Mouse (Mus musculus) olfactory bulb, adult 2 months (tissue): ENCODE results near the gene Fam193b. TPM values are rescaled to one million over a fixed set of nuclear protein-coding genes. Genes with fewer than 3 reads are reported as not detected.
A peak's percentile ranks its signal among the peaks of the same experiment; 100 is the strongest.
"Not testable (repeated sequence)": the region's sequence is repeated elsewhere in the genome, so short reads cannot be mapped to it uniquely, and the experiment has no call there.

Experiments used
- H3K27ac ChIP-seq: fragments of 200-500 bp; 2 replicates; pipeline ENCODE4 v1.5.1; 2012; ENCODE audit warnings: low read depth, low read length; ENCODE audit not compliant: insufficient read depth
- H3K4me1 ChIP-seq: fragments of 200-500 bp; 2 replicates; pipeline ENCODE4 v1.6.1; 2012; ENCODE audit warnings: low read length; ENCODE audit not compliant: control insufficient read depth, insufficient read depth
- H3K4me3 ChIP-seq: fragments of 200-500 bp; 2 replicates; pipeline ENCODE4 v1.5.1; 2012; ENCODE audit warnings: mild to moderate bottlenecking, low read depth, low read length, moderate library complexity; ENCODE audit not compliant: insufficient read depth
- CTCF ChIP-seq: fragments of 200-500 bp; IDR thresholded peaks from 2 replicates; pipeline ENCODE4 v1.5.1; 2012; ENCODE audit warnings: low read depth, mild to moderate bottlenecking, low read length, moderate library complexity; ENCODE audit not compliant: insufficient read depth
- POLR2A ChIP-seq: fragments of 200-500 bp; IDR thresholded peaks from 2 replicates; pipeline ENCODE4 v1.6.1; 2012; ENCODE audit warnings: mild to moderate bottlenecking, low read depth, low read length, moderate library complexity; ENCODE audit not compliant: insufficient read depth
- WGBS: fragments of 180-500 bp; shearing (Covaris S2); methylation state at CpG from one replicate; pipeline ENCODE4 v1.1.7; 2018; 5-methylcytosine and 5-hydroxymethylcytosine counted together
- polyA plus RNA-seq: library from polyadenylated mRNA; stranded (reverse); fragments of >200 nt; gene quantifications from 2 replicates; pipeline ENCODE4 v1.2.4, GENCODE M21; 2012; ENCODE audit warnings: low replicate concordance; ENCODE audit not compliant: missing spikeins, insufficient read depth, insufficient read length

Gene Fam193b
- polyA plus RNA-seq, 1 experiment: 63.4 TPM

- peak overlapping the region; percentile 93; the same call in 1 of the 2 replicates for H3K4me3 ChIP-seq
- H3K4me1 ChIP-seq: no peaks in the 10 kb centered on the region; the same call in 1 of the 2 replicates
- no peak overlapping the region for H3K27ac ChIP-seq
- TF ChIP-seq POLR2A: no peak
- no peak for TF ChIP-seq CTCF
- WGBS: 11% methylated on average over 9 of the region's 9 CpGs
Measured at GRCm38 (mm10) chr13:55600657-55601056, 29.7 kb upstream of the Fam193b start.

DNA sequence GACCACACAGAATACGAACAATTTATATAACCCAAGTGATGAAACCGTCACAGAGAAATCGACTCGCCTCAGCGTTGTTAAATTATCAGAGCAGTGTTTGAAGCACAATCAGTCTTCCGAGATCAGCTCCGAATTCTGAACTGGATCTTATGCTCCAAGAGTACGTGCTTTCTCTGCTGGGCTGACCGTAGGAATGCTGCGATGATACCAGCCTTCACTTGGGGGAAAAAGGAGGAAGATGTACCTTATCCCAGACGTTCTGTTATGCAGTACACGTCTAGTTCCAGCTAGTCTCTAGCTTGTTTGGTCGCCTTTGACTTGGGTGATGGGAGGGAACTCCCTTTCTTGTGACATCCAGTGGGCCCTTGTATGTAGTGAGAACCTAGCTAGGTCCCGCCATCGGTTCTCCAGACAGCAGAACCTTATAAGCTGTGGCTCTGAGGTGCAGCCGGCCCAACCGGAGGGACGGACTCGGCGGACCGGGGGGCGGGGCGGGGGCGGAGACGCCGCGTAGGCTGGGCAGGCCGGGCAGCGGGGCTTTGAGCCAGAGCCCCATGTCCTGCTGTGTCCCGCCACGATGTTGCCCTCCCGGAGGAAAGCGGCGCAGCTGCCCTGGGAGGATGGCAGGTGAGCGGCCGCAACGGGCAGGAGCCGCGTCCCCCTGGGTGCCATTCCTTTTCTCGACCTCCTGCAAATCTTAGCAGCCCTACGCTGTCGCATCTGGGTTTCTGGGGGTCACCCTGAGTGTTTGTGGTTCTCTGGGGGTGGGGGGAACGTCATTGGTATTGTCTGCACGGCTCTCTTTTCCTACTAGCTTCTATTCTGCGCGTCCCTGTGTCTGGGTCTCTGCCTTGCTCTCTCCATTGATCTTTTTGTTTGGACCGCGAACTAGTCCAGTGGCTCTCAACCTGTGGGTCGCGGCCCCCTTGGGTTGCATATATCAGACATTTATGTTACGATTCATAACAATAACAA lies 28.9 kb upstream of the Fam193b start, which contains the start of gene B4galt7:
Gene B4galt7 (plus strand): TSS at position 331 of the 975 bp plus-strand sequence.
- H3K4me3 ChIP-seq: peak within 1 kb of the TSS; percentile 93
- WGBS: 7% methylated on average over 51 of the region's 51 CpGs
- no peaks in the 10 kb centered on the region; the same call in 1 of the 2 replicates for H3K4me1 ChIP-seq
- peak within 1 kb of the TSS; percentile 54 for H3K27ac ChIP-seq
- TF ChIP-seq POLR2A (peak; percentile 36; the same call in 1 of the 2 replicates), CTCF (no peak)

DNA sequence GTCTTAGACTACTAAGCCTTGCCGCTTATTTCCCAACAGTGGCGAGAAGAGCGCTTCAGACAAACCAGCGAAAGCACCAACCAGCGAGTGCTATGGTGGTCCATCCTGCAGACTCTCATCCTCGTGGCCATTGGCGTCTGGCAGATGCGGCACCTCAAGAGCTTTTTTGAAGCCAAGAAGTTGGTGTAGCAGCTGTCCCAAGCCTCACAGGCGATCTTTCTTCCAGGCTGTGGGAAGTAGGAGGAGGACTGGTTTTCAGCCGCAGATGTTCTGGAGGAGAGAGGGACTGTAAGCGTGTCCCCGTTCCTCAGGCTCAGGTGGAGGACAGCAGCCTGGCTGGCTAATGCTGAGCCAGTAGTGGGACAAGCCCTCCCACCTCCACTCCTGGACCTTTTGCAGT lies 25.9 kb upstream of the Fam193b start:
- H3K27ac ChIP-seq: no peak overlapping the region
- H3K4me1 ChIP-seq: peaks cover 8% of the 10 kb centered on the region
- TF ChIP-seq POLR2A: no peak
- no peak overlapping the region for H3K4me3 ChIP-seq
- WGBS: 93% methylated on average over 12 of the region's 12 CpGs

- WGBS: 67% methylated on average over 12 of the region's 12 CpGs
- Histone ChIP-seq H3K27ac (no peak overlapping the region), H3K4me3 (no peak overlapping the region), H3K4me1 (peaks cover 8% of the 10 kb centered on the region)
- no peak for TF ChIP-seq CTCF
Measured at GRCm38 (mm10) chr13:55595375-55595774, 24.5 kb upstream of the Fam193b start.

DNA sequence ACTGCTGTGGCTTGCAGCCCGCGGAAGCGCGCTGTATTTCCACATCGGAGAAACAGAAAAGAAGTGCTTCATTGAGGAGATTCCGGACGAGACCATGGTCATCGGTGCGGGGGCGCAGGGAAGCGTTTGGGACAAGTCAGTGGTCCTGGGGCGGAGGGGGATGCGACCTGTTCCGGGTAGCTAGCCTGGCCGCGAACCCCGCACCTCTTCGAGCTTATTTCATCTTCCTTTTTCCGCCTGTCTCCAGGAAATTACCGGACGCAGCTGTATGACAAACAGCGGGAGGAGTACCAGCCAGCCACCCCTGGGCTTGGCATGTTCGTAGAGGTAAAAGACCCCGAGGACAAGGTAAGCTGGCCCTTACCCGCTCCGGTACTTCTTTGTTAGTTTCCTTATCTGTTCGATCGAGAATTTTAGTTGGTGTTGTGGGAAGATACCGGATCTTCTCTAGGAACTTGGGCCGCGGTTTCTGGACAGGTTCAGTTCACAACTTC lies 22.4 kb upstream of the Fam193b start:
- H3K27ac ChIP-seq: peak overlapping the region; percentile 45; the same call in 1 of the 2 replicates
- under 1% methylated on average over 31 of the region's 31 CpGs for WGBS
- peaks cover 8% of the 10 kb centered on the region for H3K4me1 ChIP-seq

DNA sequence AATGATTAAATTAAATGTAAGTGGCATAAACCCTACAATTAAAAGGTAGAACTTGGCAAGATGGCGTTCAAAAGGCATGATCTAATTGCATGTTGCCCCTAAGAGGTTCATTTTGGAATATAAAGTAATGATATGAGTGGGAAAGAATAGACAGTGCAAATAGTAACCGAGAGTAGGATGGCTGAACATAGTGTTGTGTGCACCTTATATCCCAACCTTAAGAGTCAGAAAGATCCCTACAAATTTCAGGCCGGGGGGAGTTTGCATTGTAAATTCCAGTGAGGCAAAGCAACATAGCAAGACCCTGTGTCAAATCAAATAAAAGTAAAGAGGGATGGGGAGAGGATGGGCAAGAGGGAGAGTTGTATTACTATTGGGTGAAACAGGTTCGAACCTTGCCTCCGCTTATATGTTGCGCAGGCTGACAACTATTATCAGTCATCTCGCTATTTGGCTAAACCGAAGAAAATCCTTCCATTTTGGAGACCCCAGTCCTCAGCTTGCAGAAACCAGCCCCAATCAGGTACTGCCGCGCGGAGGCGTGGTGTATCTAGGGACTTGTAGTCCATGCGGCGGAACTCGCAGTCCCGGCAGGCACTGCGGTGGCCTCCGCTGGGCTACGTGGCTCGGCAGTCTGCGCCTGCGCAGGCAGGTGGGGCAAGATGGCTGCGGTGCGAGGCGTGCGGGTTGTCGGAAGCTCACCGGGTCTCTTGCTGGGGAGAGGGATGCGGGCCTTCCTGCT lies 21.8 kb upstream of the Fam193b start:
- TF ChIP-seq POLR2A: peak; percentile 86
- no peak for TF ChIP-seq CTCF
- 2% methylated on average over 29 of the region's 29 CpGs for WGBS
- peak overlapping the region; percentile 78 for H3K27ac ChIP-seq
- peaks cover 8% of the 10 kb centered on the region for H3K4me1 ChIP-seq
- H3K4me3 ChIP-seq: peak overlapping the region; percentile 70

More for the DNA sequence above, 22.4 kb upstream of the Fam193b start:
- peak overlapping the region; percentile 70 for H3K4me3 ChIP-seq
- TF ChIP-seq POLR2A (no peak), CTCF (no peak)

DNA sequence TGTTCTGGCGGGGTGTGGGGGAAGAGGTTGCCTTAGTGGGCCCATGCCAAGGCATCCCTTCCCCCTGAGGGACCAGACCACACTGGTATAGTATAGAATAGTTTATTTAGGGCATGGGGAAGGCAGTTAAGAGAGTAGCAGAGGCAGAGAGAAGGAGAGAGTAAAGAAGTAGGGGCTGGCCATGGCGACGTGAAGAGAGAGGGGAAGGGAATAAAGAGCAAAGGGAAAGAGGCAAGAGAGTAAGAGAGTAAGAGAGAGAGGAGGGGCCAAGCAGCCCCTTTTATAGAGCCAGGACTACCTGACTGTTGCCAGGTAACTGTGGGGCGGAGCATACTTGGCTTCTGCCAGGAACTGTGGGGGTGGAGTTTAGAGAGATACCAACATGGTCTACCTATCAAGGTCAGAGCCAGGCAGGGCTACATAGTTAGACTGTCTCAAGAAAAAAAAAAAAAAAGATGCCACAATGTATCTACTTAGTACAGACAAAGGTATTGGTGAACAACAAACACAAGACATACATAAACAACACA lies 21.1 kb upstream of the Fam193b start:
- 65% methylated on average over 4 of the region's 4 CpGs for WGBS
- no peak for TF ChIP-seq POLR2A
- TF ChIP-seq CTCF: no peak
- Histone ChIP-seq H3K4me3 (no peak overlapping the region), H3K4me1 (peaks cover 8% of the 10 kb centered on the region), H3K27ac (no peak overlapping the region)

DNA sequence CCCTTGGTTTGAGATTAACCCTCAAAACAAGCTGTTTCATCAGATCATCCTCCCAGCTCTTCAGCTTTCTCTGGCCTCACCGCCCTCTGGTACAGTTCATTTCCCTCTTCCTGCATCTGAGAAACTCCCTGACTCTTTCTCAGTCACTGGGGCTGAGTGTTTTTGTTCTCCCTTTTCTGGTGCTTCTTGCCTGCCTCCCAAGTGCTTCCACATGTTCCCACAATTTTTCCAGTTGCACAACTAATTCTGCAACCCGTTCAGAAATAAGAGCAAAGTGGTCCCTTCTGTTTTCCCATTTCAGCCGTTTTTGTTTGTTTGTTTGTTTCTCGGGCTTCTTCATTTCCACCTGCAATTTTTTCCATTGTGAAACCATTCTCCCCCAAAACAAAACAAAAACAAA lies 7.2 kb upstream of the Fam193b start:
- WGBS: 80% methylated on average over 4 of the region's 4 CpGs
- no peak for TF ChIP-seq CTCF
- no peak for TF ChIP-seq POLR2A
- H3K4me1 ChIP-seq: no peaks in the 10 kb centered on the region

GRCm38 (mm10) chr13:55576872-55577271 lies 6.0 kb upstream of the Fam193b start:
- H3K27ac ChIP-seq, H3K4me1 ChIP-seq, H3K4me3 ChIP-seq: not testable (repeated sequence)
- WGBS: 91% methylated on average over 7 of the region's 7 CpGs

More for the DNA sequence above, 7.2 kb upstream of the Fam193b start:
- Histone ChIP-seq H3K4me3 (no peak overlapping the region), H3K27ac (no peak overlapping the region)
